In the genomic region with DNA sequence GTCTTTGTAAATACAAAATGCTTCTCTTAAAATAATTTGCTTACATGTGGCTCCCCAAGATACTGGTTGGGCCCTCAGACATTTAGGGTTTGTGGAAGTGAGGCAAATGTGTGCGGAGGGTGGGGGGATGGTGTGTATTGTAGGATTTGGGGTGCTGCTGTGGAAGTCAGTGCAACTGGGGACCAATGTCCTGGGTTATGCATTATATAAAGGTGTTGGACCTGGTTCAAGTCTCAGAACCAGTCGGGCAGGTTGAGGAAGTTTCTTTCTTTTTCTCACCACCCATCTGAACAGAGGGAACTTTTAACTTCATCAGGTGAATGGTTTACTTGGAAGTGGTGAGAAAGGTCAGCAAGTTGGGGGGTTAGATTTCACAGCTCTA, we compare ENCODE assay signal across 11 mouse cellular contexts.
DNase-seq lines count a peak whose midpoint lies in the region; ATAC-seq lines count a peak whose summit lies in the region.
"Had no signal": no experiment of that assay in that cellular context is flagged by ENCODE, and none has a peak within 500 bp of the region (broad histone marks: within the 10 kb centered on the region; RNA-seq: fewer than 3 reads in every experiment).

No protein-coding gene starts in this region.

- ATAC-seq in midbrain, embryonic 13.5 days: peak; percentile 35
- ATAC-seq in midbrain, embryonic 14.5 days (ENCODE audit: low FRiP score, low TSS enrichment): no peak; the same call in 1 of the 2 replicates
- peak; percentile 21; the same call in 1 of the 2 replicates for ATAC-seq in neural tube, embryonic 15.5 days (ENCODE audit: low FRiP score)
- no peak for ATAC-seq in activated CD4-positive, CD25-positive, alpha-beta regulatory T cell, adult 4 months
- ATAC-seq: liver, embryonic 12.5 days had no signal

- no peak overlapping the region for H3K4me2 ChIP-seq in midbrain, embryonic 13.5 days (replicated peaks)
- H3K4me2 ChIP-seq in midbrain, embryonic 14.5 days (ENCODE audit: low read length): no peak overlapping the region; the same call in 1 of the 2 replicates
- no peak overlapping the region; the same call in 1 of the 2 replicates for H3K4me2 ChIP-seq in neural tube, embryonic 15.5 days
- H3K4me2 ChIP-seq: heart, embryonic 15.5 days; liver, embryonic 12.5 days had no signal

- peak overlapping the region; percentile 59; the same call in 1 of the 2 replicates for H3K27ac ChIP-seq in midbrain, embryonic 13.5 days
- no peak overlapping the region; the same call in 1 of the 2 replicates for H3K27ac ChIP-seq in midbrain, embryonic 14.5 days (replicated peaks; ENCODE audit: low read depth, low read length)
- H3K27ac ChIP-seq in neural tube, embryonic 15.5 days (replicated peaks): peak overlapping the region; percentile 39; the same call in 1 of the 2 replicates
- H3K27ac ChIP-seq: heart, embryonic 15.5 days; liver, embryonic 12.5 days had no signal

- H3K9me3 ChIP-seq in midbrain, embryonic 13.5 days: no peaks in the 10 kb centered on the region
- H3K9me3 ChIP-seq in midbrain, embryonic 14.5 days (ENCODE audit: control insufficient read depth, low read length): no peaks in the 10 kb centered on the region
- no peaks in the 10 kb centered on the region for H3K9me3 ChIP-seq in neural tube, embryonic 15.5 days (replicated peaks)
- H3K9me3 ChIP-seq: heart, embryonic 15.5 days; liver, embryonic 12.5 days had no signal

- H3K27me3 ChIP-seq in midbrain, embryonic 13.5 days: no peaks in the 10 kb centered on the region
- H3K27me3 ChIP-seq in midbrain, embryonic 14.5 days (ENCODE audit: control insufficient read depth, insufficient read depth, low read length): no peaks in the 10 kb centered on the region
- H3K27me3 ChIP-seq in neural tube, embryonic 15.5 days (replicated peaks): no peaks in the 10 kb centered on the region
- H3K27me3 ChIP-seq: heart, embryonic 15.5 days; liver, embryonic 12.5 days had no signal

- H3K9ac ChIP-seq in midbrain, embryonic 13.5 days (replicated peaks): no peak overlapping the region
- H3K9ac ChIP-seq in midbrain, embryonic 14.5 days (replicated peaks; ENCODE audit: low read length): no peak overlapping the region
- no peak overlapping the region for H3K9ac ChIP-seq in neural tube, embryonic 15.5 days (replicated peaks)
- H3K9ac ChIP-seq: heart, embryonic 15.5 days; liver, embryonic 12.5 days had no signal

- peaks cover 17% of the 10 kb centered on the region for H3K4me1 ChIP-seq in midbrain, embryonic 13.5 days (replicated peaks)
- peaks cover 14% of the 10 kb centered on the region for H3K4me1 ChIP-seq in midbrain, embryonic 14.5 days (ENCODE audit: control insufficient read depth, insufficient read depth, low read length)
- peaks cover 32% of the 10 kb centered on the region for H3K4me1 ChIP-seq in neural tube, embryonic 15.5 days
- H3K4me1 ChIP-seq: liver, embryonic 12.5 days had no signal

- H3K36me3 ChIP-seq in midbrain, embryonic 13.5 days: no peaks in the 10 kb centered on the region
- H3K36me3 ChIP-seq in midbrain, embryonic 14.5 days (ENCODE audit: control insufficient read depth, insufficient read depth, low read length): no peaks in the 10 kb centered on the region
- no peaks in the 10 kb centered on the region for H3K36me3 ChIP-seq in neural tube, embryonic 15.5 days
- H3K36me3 ChIP-seq: heart, embryonic 15.5 days; liver, embryonic 12.5 days had no signal

- H3K4me3 ChIP-seq in midbrain, embryonic 13.5 days (replicated peaks): no peak overlapping the region
- no peak overlapping the region for H3K4me3 ChIP-seq in midbrain, embryonic 14.5 days (replicated peaks; ENCODE audit: low read depth, low read length)
- no peak overlapping the region for H3K4me3 ChIP-seq in neural tube, embryonic 15.5 days (replicated peaks)
- H3K4me3 ChIP-seq: heart, embryonic 15.5 days; liver, embryonic 12.5 days had no signal

- DNase-seq in midbrain, embryonic 14.5 days: no peak
- DNase-seq in kidney, adult 18-20 months: peak; percentile 58
- DNase-seq in large intestine, adult 2 months (ENCODE audit: low read depth, low spot score): peak; percentile 64
- no peak for DNase-seq in thymus, postnatal 14 days
- DNase-seq in adrenal gland, adult 18-20 months (ENCODE audit: low spot score in 2 of 2): no peak
- DNase-seq: thymus, postnatal 25 days had no signal

- 73% methylated on average over 2 of the region's 2 CpGs for WGBS in midbrain, embryonic 13.5 days
- 76% methylated on average over 2 of the region's 2 CpGs for WGBS in midbrain, embryonic 14.5 days
- 23% methylated on average over 2 of the region's 2 CpGs for WGBS in large intestine, adult 2 months
- WGBS in neural tube, embryonic 15.5 days: 69% methylated on average over 2 of the region's 2 CpGs

Comparison
In these comparisons a context has a peak if more than half of its experiments do, and no peak if none do; other contexts are left out.
1. ATAC-seq: peak in midbrain, embryonic 13.5 days (single experiment) and neural tube, embryonic 15.5 days (single experiment); none in midbrain, embryonic 14.5 days (single experiment) and activated CD4-positive, CD25-positive, alpha-beta regulatory T cell, adult 4 months (single experiment).
2. DNase-seq: peak in kidney, adult 18-20 months (single experiment) and large intestine, adult 2 months (single experiment); none in midbrain, embryonic 14.5 days (single experiment), thymus, postnatal 14 days (single experiment) and adrenal gland, adult 18-20 months (0 of 2).